Mouse (Mus musculus) yolk sac, embryonic 10.5 days (tissue): ENCODE measurements around the gene Rpl28.
"Not testable (repeated sequence)": the region's sequence is repeated elsewhere in the genome, so short reads cannot be mapped to it uniquely, and the experiment has no call there.

Experiments
- DNase-seq: peaks from one replicate; pipeline ENCODE4 v3.0.0-alpha.2; 2017; ENCODE audit warnings: low spot score

Rpl28 gene

GRCm38 (mm10) chr7:4783667-4784268 is 8.9 kb upstream of the Rpl28 start:
- DNase-seq: no peak

GRCm38 (mm10) chr7:4788499-4789435 is 3.9 kb upstream of the Rpl28 start:
- peak; percentile 71 for DNase-seq

- DNase-seq: peak; percentile 27
These were observed 3.2 kb upstream of the Rpl28 start, which contains the start of gene Tmem238 for GRCm38 (mm10) chr7:4789436-4789935. Gene Tmem238 (minus strand): TSS chr7:4789656.

GRCm38 (mm10) chr7:4793248-4793647 is 574 bp downstream of the Rpl28 start:
- not testable (repeated sequence) for DNase-seq

GRCm38 (mm10) chr7:4793674-4794073 is 1.0 kb downstream of the Rpl28 start:
- DNase-seq: no peak

- peak; percentile 45 for DNase-seq
These were observed 2.0 kb downstream of the Rpl28 start for GRCm38 (mm10) chr7:4794631-4795168.

GRCm38 (mm10) chr7:4795767-4796433 is 3.2 kb downstream of the Rpl28 start:
- DNase-seq: peak; percentile 37

GRCm38 (mm10) chr7:4802247-4802646 is 9.6 kb downstream of the Rpl28 start:
- no peak for DNase-seq

- no peak for DNase-seq
These were observed 14.0 kb downstream of the Rpl28 start for GRCm38 (mm10) chr7:4806716-4807115.

GRCm38 (mm10) chr7:4811131-4811530 is 18.5 kb downstream of the Rpl28 start:
- DNase-seq: not testable (repeated sequence)

- DNase-seq: peak; percentile 58
These were observed 19.2 kb downstream of the Rpl28 start for GRCm38 (mm10) chr7:4811842-4812302.

- DNase-seq: peak; percentile 99
These were observed 19.8 kb downstream of the Rpl28 start, which contains the start of gene Ube2s for GRCm38 (mm10) chr7:4812303-4813104. Gene Ube2s (minus strand): TSS chr7:4812590.

- no peak for DNase-seq
These were observed 20.6 kb downstream of the Rpl28 start for GRCm38 (mm10) chr7:4813105-4813791.

GRCm38 (mm10) chr7:4816559-4816958 is 23.9 kb downstream of the Rpl28 start:
- no peak for DNase-seq

- DNase-seq: not testable (repeated sequence)
These were observed 28.3 kb downstream of the Rpl28 start for GRCm38 (mm10) chr7:4820925-4821324.

- no peak for DNase-seq
These were observed 29.0 kb downstream of the Rpl28 start for GRCm38 (mm10) chr7:4821690-4822089.

- peak; percentile 58 for DNase-seq
These were observed 29.7 kb downstream of the Rpl28 start for GRCm38 (mm10) chr7:4822162-4822907.

- DNase-seq: no peak
These were observed 32.7 kb downstream of the Rpl28 start for GRCm38 (mm10) chr7:4825365-4825764.

- no peak for DNase-seq
These were observed 37.8 kb downstream of the Rpl28 start for GRCm38 (mm10) chr7:4830476-4830875.
